Mouse (Mus musculus): ENCODE results near the gene Agbl2.
"Not testable (repeated sequence)": the region's sequence is repeated elsewhere in the genome, so short reads cannot be mapped to it uniquely, and the experiment has no call there.

The Agbl2 gene

DNA sequence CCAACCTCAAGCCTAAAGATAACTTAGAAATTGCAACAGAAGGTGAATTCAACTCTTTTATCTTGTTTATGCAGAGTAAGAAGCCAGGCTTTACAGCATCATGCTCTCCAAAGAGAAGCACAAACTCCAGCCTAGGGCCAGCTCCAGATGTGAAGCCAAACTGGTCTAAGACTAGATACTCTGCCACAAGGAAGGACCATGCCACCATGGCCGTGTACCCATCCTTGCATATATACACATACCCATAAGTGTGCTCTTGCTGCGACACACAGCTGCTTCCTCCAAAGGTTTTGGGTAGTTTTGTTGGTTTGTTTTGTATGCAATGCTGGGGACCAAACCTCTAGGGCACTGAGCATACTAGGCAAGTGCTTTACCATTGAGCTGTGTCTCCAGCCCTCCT is 32.7 kb downstream of the Agbl2 start:
- no peak for DNase-seq (ENCODE audit: low spot score in 2 of 2)

DNA sequence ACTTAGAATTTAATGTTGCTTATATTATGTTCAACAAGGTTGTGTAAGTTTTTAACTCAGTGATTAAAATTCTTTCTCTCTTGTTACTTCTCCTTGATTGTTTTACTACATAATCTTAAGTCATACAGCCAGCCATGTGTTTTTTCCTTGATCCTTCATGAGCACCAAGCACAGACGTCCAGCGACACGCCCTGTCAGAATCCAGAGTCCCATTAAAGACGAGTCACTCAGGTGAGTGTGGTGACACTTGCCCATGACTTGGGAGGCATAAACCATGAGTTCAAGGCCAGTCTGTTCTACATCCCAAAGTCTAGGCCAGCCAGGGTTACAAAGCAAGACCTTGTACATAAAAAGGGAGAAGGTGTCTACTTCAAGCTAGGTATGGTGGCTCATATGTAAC is 33.6 kb downstream of the Agbl2 start:
- no peak for DNase-seq (ENCODE audit: low spot score in 2 of 2)

GRCm38 (mm10) chr2:90818710-90819109 is 36.2 kb downstream of the Agbl2 start:
- no peak for DNase-seq (ENCODE audit: low spot score in 2 of 2)

- no peak for DNase-seq (ENCODE audit: low spot score in 2 of 2)
These were observed 38.4 kb downstream of the Agbl2 start for GRCm38 (mm10) chr2:90820894-90821293.

GRCm38 (mm10) chr2:90822978-90823377 is 40.5 kb downstream of the Agbl2 start:
- DNase-seq (ENCODE audit: low spot score in 2 of 2) = no peak

DNA sequence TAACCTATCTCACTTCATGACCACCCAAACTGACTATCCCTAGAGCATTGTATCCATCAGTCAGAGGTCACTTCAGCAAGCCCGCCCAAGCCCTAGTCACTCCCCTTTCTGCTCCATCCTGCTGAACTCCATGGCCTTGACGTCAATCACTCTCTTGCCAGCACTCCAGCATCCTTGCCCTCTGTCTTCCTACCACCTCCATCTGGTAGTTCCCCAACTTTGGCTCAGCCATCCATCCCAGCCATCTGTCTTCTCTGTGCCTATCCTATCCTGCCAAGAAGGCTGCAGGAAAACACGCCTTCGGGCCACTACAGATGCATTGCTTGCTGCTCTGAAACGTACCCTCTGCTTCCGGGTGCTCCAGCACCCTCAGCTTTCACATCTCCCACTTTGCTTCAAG is 41.3 kb downstream of the Agbl2 start:
- no peak for DNase-seq (ENCODE audit: low spot score in 2 of 2)

- not testable (repeated sequence) for DNase-seq (ENCODE audit: low spot score in 2 of 2)
These were observed 42.0 kb downstream of the Agbl2 start for GRCm38 (mm10) chr2:90824528-90824927.

GRCm38 (mm10) chr2:90825515-90826172 is 43.1 kb downstream of the Agbl2 start:
- DNase-seq (ENCODE audit: low spot score in 2 of 2) = no peak

DNA sequence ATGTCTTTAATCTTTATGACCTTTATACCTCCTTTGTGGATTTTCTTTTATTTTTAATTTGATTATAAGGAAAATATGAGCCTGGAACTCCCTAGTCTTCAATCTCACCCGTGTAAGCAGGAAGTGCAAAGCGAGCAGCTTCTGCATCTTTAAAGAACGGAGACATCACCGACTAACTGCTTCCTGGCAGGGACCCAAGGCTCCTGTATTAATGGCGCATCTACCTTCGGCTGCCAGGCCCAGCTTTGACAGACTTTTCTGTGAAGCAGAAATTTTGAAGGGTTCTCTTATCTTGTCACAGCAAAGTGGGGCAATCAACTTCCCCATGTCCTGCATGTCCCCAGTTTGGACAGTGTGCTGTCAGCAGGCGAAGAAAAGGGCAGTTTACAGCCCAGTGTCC is 46.2 kb downstream of the Agbl2 start:
- DNase-seq (ENCODE audit: low spot score in 2 of 2) = no peak

DNA sequence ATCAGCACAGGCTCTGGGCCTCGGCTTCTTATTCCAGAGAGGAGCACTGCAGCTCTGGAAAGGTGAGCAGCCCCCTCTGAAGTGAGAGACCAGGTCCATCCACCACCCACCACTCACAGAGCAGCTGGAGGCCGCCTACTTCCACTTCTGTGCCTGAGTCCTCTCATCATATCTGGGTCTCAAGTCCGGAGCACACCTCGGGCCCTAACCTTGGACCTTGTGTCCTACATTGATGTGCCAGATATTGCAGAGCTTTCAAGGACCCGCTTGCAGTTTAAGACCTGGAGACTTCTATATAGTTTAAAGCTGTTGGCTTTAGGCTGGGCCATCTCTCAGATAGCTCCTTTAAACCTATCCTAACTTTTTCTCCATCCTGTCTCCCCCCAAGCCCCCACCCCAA is 51.0 kb downstream of the Agbl2 start:
- no peak for DNase-seq (ENCODE audit: low spot score in 2 of 2)

GRCm38 (mm10) chr2:90838621-90839020 is 56.1 kb downstream of the Agbl2 start:
- no peak for DNase-seq (ENCODE audit: low spot score in 2 of 2)

DNA sequence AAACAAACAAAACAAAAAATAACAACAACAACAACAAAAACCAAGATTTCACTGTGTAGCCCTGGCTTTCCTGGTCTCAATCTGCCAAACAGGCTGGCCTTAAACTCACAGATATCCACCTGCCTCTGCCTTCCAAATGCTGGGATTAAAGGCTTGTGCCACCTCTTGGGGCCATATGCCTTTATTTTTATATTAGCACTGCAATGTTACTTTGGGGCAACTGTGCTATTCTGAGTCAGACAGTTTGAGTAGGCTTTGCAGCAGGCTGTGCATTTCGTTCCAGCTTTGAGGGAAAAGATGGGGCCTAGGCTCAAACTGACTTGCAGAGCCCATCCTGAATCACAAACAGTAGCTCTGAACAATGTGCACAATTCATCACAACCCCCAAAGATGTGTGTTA is 61.1 kb downstream of the Agbl2 start:
- DNase-seq (ENCODE audit: low spot score in 2 of 2) = no peak

DNA sequence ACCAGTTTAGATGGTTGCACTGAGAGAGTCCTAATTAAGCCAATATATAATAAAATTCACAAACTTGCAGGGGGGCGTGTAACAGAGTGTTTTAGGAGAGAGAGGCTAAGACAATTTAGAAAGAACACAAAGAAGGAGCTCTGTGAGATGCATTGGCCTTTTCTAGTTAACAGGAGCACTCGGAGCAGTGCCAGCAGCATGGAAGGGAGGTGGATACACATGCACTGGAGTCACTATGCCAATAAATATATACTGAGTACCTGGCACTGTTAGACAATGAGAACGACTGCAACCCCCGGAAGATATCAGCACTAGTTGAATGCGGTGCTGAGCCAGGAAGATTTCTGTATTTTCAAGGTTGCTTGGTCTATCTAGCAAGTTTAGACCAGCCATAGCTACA is 61.7 kb downstream of the Agbl2 start:
- no peak for DNase-seq (ENCODE audit: low spot score in 2 of 2)

DNA sequence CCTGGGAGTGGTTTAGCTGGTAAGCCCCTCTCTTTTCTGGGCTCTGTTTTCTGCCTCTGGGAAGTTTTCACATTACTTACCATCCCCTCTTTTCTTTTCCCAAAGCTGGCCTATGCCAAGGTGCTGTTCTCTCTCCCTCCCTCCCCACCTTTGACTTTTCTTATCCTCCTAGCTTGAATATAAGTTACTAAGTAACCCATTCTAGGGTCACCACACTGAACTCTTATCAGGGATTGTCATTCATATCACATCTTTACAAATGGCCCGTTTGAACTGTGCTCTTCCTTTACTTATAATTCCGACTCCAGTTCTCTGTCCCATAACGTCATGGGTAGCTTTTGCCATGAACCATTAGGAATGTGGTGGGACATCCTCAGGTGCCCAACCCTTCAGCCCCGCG is 62.7 kb downstream of the Agbl2 start:
- no peak for DNase-seq (ENCODE audit: low spot score in 2 of 2)

- DNase-seq (ENCODE audit: low spot score in 2 of 2) = no peak
These were observed 63.6 kb downstream of the Agbl2 start for GRCm38 (mm10) chr2:90846171-90846570.

DNA sequence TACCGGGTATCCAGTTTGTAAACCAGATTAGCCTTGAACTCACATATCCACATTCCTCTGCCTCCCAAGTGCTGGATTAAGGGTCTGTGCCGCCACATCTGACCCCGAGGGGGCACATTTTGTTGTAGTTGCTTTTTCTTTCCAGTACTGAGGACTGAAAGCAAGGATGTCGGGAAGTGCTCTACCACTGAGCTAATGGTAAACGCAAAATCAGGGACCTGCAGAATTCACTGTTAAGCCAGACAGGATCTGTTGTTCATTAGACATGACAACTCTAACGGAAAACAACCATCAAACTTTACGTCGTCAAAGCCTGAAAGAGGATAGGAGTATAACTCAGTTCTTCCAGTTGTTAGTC is 64.0 kb downstream of the Agbl2 start:
- no peak for DNase-seq (ENCODE audit: low spot score in 2 of 2)

- DNase-seq (ENCODE audit: low spot score in 2 of 2) = peak; percentile 98
These were observed 64.6 kb downstream of the Agbl2 start, which contains the start of gene Mtch2 for GRCm38 (mm10) chr2:90846955-90847680. Mtch2 (plus strand) TSS chr2:90847155.

DNA sequence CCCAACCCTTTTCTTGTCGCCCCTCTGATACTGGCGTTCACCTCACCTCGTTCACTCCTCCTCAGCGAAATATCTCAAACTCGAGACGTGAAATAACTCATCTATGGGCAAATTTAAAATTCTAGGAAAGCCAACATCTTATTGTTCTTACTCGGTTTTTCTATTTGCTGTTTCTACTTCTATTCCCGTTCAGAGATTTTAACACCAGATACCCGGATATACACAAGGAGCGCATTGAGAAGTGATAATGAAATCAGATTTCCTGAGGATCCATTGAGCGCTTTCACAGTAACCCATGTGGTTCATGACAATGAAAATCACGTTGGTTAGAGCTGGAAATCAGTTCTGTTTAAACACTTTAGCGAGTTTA is 65.1 kb downstream of the Agbl2 start:
- no peak for DNase-seq (ENCODE audit: low spot score in 2 of 2)

GRCm38 (mm10) chr2:90848331-90848730 is 65.8 kb downstream of the Agbl2 start:
- no peak for DNase-seq (ENCODE audit: low spot score in 2 of 2)

GRCm38 (mm10) chr2:90850401-90850800 is 67.9 kb downstream of the Agbl2 start:
- DNase-seq (ENCODE audit: low spot score in 2 of 2) = no peak

DNA sequence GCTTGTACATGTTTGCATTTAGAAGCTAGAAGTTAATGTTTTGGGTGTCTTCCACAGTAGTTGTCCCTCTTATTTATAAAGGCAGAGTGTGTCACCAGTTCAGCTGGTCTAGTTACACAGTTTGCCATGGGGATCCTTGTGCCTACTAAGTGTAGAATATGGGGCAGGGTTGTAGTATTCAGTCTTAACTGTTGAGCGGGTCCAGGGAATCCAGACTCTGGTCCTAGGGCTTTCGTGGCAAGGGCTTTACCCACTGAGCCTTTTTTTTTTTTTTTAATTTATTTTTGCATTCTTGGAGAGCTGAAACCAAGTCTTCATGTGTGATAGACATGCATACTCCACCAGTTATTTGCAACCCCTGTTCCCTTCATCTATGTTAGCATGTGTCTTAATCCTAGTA is 79.0 kb downstream of the Agbl2 start:
- DNase-seq (ENCODE audit: low spot score in 2 of 2) = no peak

DNA sequence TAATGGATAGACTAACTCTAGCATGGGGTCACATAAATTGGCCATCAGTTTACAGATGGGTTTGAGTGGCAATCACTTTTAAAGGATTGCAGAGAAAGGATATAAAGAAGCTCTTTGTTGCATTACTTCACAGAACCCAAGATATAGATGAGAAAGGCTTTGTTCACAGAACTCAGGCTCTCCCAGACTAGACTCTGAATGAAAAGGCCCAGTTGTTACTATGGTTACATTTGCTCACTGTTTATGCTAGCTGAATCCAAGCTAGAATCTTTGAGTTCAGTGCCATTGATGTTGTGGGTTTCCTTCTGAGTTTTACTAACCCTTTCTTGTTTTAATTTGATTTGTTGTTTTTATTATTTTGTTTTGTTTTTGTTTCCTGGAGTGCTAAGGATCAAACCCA is 81.7 kb downstream of the Agbl2 start:
- DNase-seq (ENCODE audit: low spot score in 2 of 2) = no peak

DNA sequence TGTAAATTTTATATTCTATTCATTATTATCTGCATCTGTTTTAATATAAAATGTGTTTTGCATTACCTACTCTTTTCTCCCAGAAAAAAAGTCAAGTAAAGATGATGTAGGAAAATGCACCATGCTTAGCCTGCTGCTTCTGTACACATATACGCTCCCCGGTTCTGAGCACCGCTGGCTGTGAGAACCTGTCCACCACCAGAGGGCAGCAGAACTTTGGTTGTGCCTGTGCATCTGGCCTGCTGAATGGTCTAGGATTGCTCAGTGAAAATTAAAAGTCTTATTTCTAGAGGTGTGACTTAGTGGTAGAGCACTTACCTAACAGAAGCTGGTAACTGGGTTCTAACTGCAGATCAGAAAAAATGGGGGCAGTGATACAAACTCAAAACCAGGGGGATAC is 84.0 kb downstream of the Agbl2 start:
- DNase-seq (ENCODE audit: low spot score in 2 of 2) = peak; percentile 61 to 78

DNA sequence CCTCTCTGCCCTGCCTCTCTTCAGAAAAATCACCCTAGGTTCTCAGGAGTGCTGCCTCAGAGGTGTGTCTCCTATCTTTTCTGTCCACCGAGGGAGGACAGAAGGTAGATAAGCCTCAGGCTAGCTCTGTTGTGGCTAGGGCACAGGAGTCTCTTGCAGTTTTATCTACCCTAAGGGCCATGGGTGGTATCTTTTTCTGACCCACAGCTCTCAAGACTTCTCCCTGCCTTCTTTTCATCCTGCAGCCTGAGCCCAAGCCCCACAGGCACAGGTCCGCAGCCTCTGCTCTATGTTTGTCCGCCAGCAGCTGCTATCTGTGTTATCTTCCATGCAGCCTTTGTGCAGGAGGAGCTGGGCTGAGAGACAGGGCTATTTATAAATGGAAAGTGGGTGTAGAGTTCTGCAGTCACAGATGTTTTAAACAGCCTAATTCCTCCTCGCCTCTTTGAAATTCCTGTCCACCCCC is 87.6 kb downstream of the Agbl2 start:
- DNase-seq (ENCODE audit: low spot score in 2 of 2) = no peak
